Mouse (Mus musculus): ENCODE results near the gene Reep3. TPM values are rescaled to one million over a fixed set of nuclear protein-coding genes. Genes with fewer than 3 reads are reported as not detected.

Gene Reep3
- polyA plus RNA-seq, 1 experiment from 2014 or later = 60.5 TPM

Other genes starting within 250 kb of the Reep3 start
- 36.4 to 57.7 TPM (median 50.4 TPM) in 3 replicates for gene Jmjd1c, start 820 bp downstream of the Reep3 start, polyA plus RNA-seq (2018)
- 34.9 to 45.8 TPM (median 43.4 TPM) in 3 replicates for gene Nrbf2, start 188.4 kb upstream of the Reep3 start, polyA plus RNA-seq (2018)

All from macrophage (primary cell).